Mouse (Mus musculus) liver, embryonic 14.5 days (tissue): Measurements from ENCODE around the gene Anxa9. TPM values are rescaled to one million over a fixed set of nuclear protein-coding genes. Genes with fewer than 3 reads are reported as not detected.

Experiments used
- ATAC-seq: fragments of 200-750 bp; cut with Nextera tagmentation; 2 replicates; pipeline ENCODE4 v1.8.0; 2017; ENCODE audit warnings: moderate number of reproducible peaks, mild to moderate bottlenecking, moderate library complexity; ENCODE audit not compliant: insufficient read depth
- DNase-seq, 3 experiments: peaks; one replicate each; pipeline ENCODE4 v3.0.0-alpha.2; 2012 to 2013; ENCODE audit warnings: low read depth in 3 of 3, low spot score in 3 of 3
- H3K27ac ChIP-seq: fragments of 300-500 bp; sonication (generic); 2 replicates; pipeline ENCODE4 v1.5.1; 2014; ENCODE audit warnings: moderate library complexity, mild to moderate bottlenecking, control low read depth, inconsistent platforms
- H3K27me3 ChIP-seq: fragments of 300-500 bp; sonication (generic); 2 replicates; pipeline ENCODE4 v1.6.1; 2014; ENCODE audit warnings: mild to moderate bottlenecking, low read length, moderate library complexity; ENCODE audit not compliant: control insufficient read depth, insufficient read depth
- H3K36me3 ChIP-seq: fragments of 300-500 bp; sonication (generic); replicated peaks from 2 replicates; pipeline ENCODE4 v1.6.1; 2014; ENCODE audit warnings: low read depth; ENCODE audit not compliant: control insufficient read depth, insufficient read depth
- H3K4me1 ChIP-seq, 2 experiments: fragments of 200-500 bp in 1 of 2; fragments of 300-500 bp in 1 of 2; sonication (generic) in 1 of 2; replicated peaks; 2 replicates each; pipeline ENCODE4 v1.6.1; 2012 to 2014; ENCODE audit warnings: antibody characterized with exemption in 1 of 2, inconsistent platforms in 1 of 2, low read length in 1 of 2; ENCODE audit not compliant: control insufficient read depth in 2 of 2, insufficient read depth in 2 of 2
- H3K4me2 ChIP-seq: fragments of 300-500 bp; sonication (generic); 2 replicates; pipeline ENCODE4 v1.6.1; 2014; ENCODE audit warnings: low read depth, mild to moderate bottlenecking, control low read depth, moderate library complexity
- H3K4me3 ChIP-seq, 2 experiments: fragments of 200-500 bp in 1 of 2; fragments of 300-500 bp in 1 of 2; sonication (generic) in 1 of 2; 2 replicates each; pipeline ENCODE4 v1.5.1; 2012 to 2014; ENCODE audit warnings: low read depth in 2 of 2, low read length in 2 of 2, mild to moderate bottlenecking in 2 of 2, control low read depth in 1 of 2, inconsistent platforms in 1 of 2, moderate library complexity in 1 of 2; ENCODE audit not compliant: insufficient read depth in 1 of 2
- H3K9ac ChIP-seq: fragments of 300-500 bp; sonication (generic); replicated peaks from 2 replicates; pipeline ENCODE4 v1.6.1; 2014; ENCODE audit warnings: mild to moderate bottlenecking, control low read depth, moderate library complexity
- H3K9me3 ChIP-seq: fragments of 300-500 bp; sonication (generic); 2 replicates; pipeline ENCODE4 v1.6.1; 2016; ENCODE audit warnings: low read length, mixed read lengths; ENCODE audit not compliant: control insufficient read depth
- CTCF ChIP-seq: IDR thresholded peaks from 2 replicates; pipeline ENCODE4 v1.5.1; 2016; ENCODE audit warnings: antibody characterized with exemption, low read depth, control low read depth
- EP300 ChIP-seq: IDR thresholded peaks from 2 replicates; pipeline ENCODE4 v1.6.1; 2016; ENCODE audit warnings: antibody characterized with exemption, low read depth
- WGBS: fragments of 180-500 bp; shearing (Covaris S2); extraction: QIAGEN DNeasy Blood & Tissue Kit; methylation state at CpG from one replicate; pipeline ENCODE4 v1.1.7; 2014; ENCODE audit not compliant: insufficient replicate concordance; 5-methylcytosine and 5-hydroxymethylcytosine counted together
- polyA plus RNA-seq, 2 experiments: library from polyadenylated mRNA; depleted of rRNA in 1 of 2; stranded (reverse) in 1 of 2; unstranded in 1 of 2; fragments of >200 nt; fragmentation: Nextera tagmentation in 1 of 2; extraction: Ambion mirVana in 1 of 2; gene quantifications; 2 replicates each; pipeline versions ENCODE4 v1.2.1 to v1.2.3; 2012 to 2014

Gene Anxa9
- polyA plus RNA-seq, 2 experiments, result 2.6 to 2.8 TPM

- no peak for DNase-seq
- peaks cover 45 to 55% of the 10 kb centered on the region in 2 experiments for H3K4me1 ChIP-seq
- peak overlapping the region; percentile 99 for H3K4me2 ChIP-seq
- 8% methylated on average over 7 of the region's 7 CpGs for WGBS
- peak overlapping the region; percentile 89 for H3K27ac ChIP-seq
- no peaks in the 10 kb centered on the region for H3K27me3 ChIP-seq
- peak overlapping the region; percentile 43 to 80 for H3K4me3 ChIP-seq
- TF ChIP-seq EP300, result no peak
- TF ChIP-seq CTCF, result no peak
- H3K9ac ChIP-seq, result peak overlapping the region; percentile 97
- no peaks in the 10 kb centered on the region for H3K9me3 ChIP-seq
- ATAC-seq, result no peak
- no peaks in the 10 kb centered on the region for H3K36me3 ChIP-seq
Observed at GRCm38 (mm10) chr3:95313476-95313875, 6.5 kb upstream of the Anxa9 start.

DNA sequence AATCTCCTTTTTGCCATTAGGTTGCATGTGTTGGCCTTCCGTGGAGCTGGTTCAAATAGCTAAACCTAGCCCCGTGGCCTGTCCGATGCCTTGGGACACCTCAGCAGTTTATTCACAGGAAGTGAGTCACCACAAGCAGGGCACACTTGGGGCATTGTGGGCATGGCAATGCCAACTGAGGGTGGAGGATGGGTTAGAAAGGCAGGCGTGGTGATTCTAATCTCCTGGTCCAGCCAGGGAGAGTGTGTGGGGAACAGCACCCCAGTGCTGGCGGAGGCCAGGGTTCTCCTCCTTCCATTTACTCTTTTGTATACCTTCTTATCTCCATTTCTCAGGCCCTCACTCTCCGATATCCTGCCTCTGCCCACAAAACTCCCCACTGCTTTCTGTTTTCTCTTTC, 5.6 kb upstream of the Anxa9 start:
- Histone ChIP-seq H3K36me3 (no peaks in the 10 kb centered on the region), H3K4me1 (peaks cover 42 to 48% of the 10 kb centered on the region in 2 experiments), H3K27me3 (no peaks in the 10 kb centered on the region), H3K4me3 (peak overlapping the region; percentile 35 to 80), H3K9me3 (no peaks in the 10 kb centered on the region), H3K9ac (peak overlapping the region; percentile 97), H3K4me2 (peak overlapping the region; percentile 99), H3K27ac (peak overlapping the region; percentile 89)
- TF ChIP-seq CTCF (no peak), EP300 (peak; percentile 51; the same call in 1 of the 2 replicates)
- WGBS, result 8% methylated on average over 6 of the region's 6 CpGs
- DNase-seq (peak; percentile 57 to 74 (median 65)), ATAC-seq (peak; percentile 48)

DNA sequence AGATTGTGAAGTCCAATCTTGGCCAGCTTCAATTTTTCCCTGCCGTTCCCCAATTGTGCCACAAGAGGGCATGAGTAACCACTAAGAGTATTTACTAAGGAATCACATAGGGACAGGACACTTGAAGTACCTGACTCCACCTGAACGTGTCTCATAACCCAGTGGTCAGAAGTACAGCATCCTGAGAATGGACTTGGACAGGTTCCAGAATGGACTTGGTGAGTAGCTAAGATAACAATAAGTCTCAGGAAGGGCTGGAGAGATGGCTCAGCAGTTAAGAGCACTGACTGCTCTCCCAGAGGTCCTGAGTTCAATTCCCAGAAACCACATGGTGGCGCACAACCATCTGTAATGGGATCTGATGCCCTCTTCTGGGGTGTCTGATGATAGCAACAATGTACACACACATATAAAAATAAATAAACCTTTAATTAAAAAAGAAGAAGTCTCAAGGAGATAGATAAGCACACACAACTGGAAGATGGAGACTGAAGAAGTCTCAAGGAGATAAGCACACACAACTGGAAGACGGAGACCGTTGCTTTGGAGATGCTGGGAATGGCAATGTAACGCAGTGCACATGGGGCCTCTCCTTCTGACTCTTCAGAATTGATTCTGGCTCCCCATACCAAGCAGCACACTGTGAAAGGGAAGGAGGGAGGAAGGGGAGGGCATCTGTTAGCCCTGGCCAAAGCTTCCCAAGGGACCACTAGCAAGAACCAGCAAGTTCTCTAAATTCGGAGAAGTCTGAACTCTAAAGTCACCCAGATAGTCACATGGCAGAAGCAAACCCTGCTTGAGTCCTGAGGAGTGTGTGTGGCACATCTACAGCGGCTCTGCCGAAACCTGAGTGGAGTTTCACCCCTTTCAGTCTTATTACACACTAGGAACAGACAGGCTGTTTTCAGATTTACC, 4.2 kb upstream of the Anxa9 start:
- 26% methylated on average over 9 of the region's 9 CpGs for WGBS
- ATAC-seq (no peak), DNase-seq (peak in 2 of 3 experiments; percentile 55 to 74)
- peak overlapping the region; percentile 12; the same call in 1 of the 2 replicates for H3K4me2 ChIP-seq
- H3K9me3 ChIP-seq, result no peaks in the 10 kb centered on the region
- H3K36me3 ChIP-seq, result no peaks in the 10 kb centered on the region
- H3K27ac ChIP-seq, result peak overlapping the region; percentile 89
- H3K4me1 ChIP-seq, result peaks cover 33 to 37% of the 10 kb centered on the region in 2 experiments
- H3K9ac ChIP-seq, result no peak overlapping the region
- H3K4me3 ChIP-seq, result no peak overlapping the region
- TF ChIP-seq EP300 (no peak), CTCF (peak; percentile 81)
- no peaks in the 10 kb centered on the region for H3K27me3 ChIP-seq

DNA sequence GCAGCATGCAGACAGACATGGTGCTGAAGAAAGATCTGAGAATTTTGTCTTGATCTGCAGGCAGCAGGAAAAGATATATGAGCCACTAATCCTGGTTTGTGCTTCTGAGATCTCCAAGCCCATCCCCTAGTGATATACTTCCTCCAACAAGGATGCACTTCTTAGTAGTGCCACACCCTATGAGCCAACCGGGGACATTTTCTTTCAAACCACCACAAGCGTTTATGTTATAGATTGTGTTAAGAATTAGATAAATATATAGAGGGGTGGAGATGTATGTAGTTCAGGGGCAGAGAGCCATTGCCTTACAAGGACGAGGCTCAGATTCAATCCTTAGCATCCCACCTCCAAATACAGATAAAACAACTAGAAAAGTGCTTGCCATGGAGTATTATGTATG, 3.5 kb upstream of the Anxa9 start:
- Histone ChIP-seq H3K4me2 (no peak overlapping the region), H3K27me3 (no peaks in the 10 kb centered on the region), H3K36me3 (no peaks in the 10 kb centered on the region), H3K9ac (no peak overlapping the region), H3K4me3 (no peak overlapping the region), H3K9me3 (no peaks in the 10 kb centered on the region), H3K27ac (no peak overlapping the region), H3K4me1 (peaks cover 31 to 36% of the 10 kb centered on the region in 2 experiments)
- no peak for ATAC-seq
- no peak for DNase-seq
- WGBS, result 35% methylated on average over 3 of the region's 3 CpGs
- TF ChIP-seq EP300, result no peak
- no peak for TF ChIP-seq CTCF

DNA sequence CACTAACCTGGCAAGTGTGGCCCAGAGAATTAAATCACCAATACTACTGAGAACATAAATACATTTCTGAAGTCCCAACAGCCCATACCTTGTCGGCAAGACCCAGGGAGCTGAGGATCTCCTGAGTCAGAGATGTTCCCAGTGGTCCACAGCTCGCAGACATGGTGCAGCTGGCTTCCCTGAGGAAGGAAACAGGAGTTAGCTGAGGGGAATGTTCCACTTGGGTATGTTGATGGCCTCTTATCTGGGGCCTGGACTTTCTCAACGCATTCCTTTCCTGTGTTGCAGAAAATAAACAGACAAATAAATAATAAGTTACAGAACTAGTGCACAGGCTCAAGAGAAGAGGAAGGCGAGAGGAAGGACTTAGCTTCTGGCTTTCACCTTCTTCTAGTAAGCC, 732 bp downstream of the Anxa9 start:
- DNase-seq (no peak), ATAC-seq (no peak)
- Histone ChIP-seq H3K27ac (no peak overlapping the region), H3K4me2 (no peak overlapping the region), H3K36me3 (no peaks in the 10 kb centered on the region), H3K4me1 (peaks cover under 1 to 3% of the 10 kb centered on the region in 2 experiments; a peak in 3 of 4 replicates), H3K4me3 (no peak overlapping the region), H3K9ac (no peak overlapping the region), H3K9me3 (no peaks in the 10 kb centered on the region), H3K27me3 (no peaks in the 10 kb centered on the region)
- 66% methylated on average over 4 of the region's 4 CpGs for WGBS
- TF ChIP-seq EP300, result no peak
- TF ChIP-seq CTCF, result no peak
